Mouse (Mus musculus) neural tube, embryonic 15.5 days (tissue): ENCODE results near the gene Ehmt2. TPM values are rescaled to one million over a fixed set of nuclear protein-coding genes. Genes with fewer than 3 reads are reported as not detected.
A peak's percentile ranks its signal among the peaks of the same experiment; 100 is the strongest.

Experiments
- ATAC-seq: fragments of 200-750 bp; cut with Nextera tagmentation; 2 replicates; pipeline ENCODE4 v1.8.0; 2017; ENCODE audit warnings: mild to moderate bottlenecking, moderate TSS enrichment, moderate library complexity; ENCODE audit not compliant: low FRiP score
- H3K27ac ChIP-seq: fragments of 300-500 bp; sonication (generic); replicated peaks from 2 replicates; pipeline ENCODE4 v1.5.1; 2015; ENCODE audit warnings: mild to moderate bottlenecking, inconsistent platforms
- H3K27me3 ChIP-seq: fragments of 300-500 bp; sonication (generic); replicated peaks from 2 replicates; pipeline ENCODE4 v1.6.1; 2015; ENCODE audit warnings: inconsistent platforms
- H3K36me3 ChIP-seq: fragments of 300-500 bp; sonication (generic); 2 replicates; pipeline ENCODE4 v1.6.1; 2015; ENCODE audit warnings: inconsistent platforms
- H3K4me1 ChIP-seq: fragments of 300-500 bp; sonication (generic); 2 replicates; pipeline ENCODE4 v1.6.1; 2015; ENCODE audit warnings: inconsistent platforms
- H3K4me2 ChIP-seq: fragments of 300-500 bp; sonication (generic); 2 replicates; pipeline ENCODE4 v1.6.1; 2015; ENCODE audit warnings: inconsistent platforms, mild to moderate bottlenecking, moderate library complexity
- H3K4me3 ChIP-seq: fragments of 300-500 bp; sonication (generic); replicated peaks from 2 replicates; pipeline ENCODE4 v1.5.1; 2015; ENCODE audit warnings: mild to moderate bottlenecking, inconsistent platforms
- H3K9ac ChIP-seq: fragments of 300-500 bp; sonication (generic); replicated peaks from 2 replicates; pipeline ENCODE4 v1.6.1; 2015; ENCODE audit warnings: mild to moderate bottlenecking, inconsistent platforms
- H3K9me3 ChIP-seq: fragments of 300-500 bp; sonication (generic); replicated peaks from 2 replicates; pipeline ENCODE4 v1.6.1; 2016; ENCODE audit warnings: inconsistent platforms
- WGBS: fragments of 180-500 bp; shearing (Covaris S2); methylation state at CpG from one replicate; pipeline ENCODE4 v1.1.7; 2015; ENCODE audit warnings: mixed read lengths; 5-methylcytosine and 5-hydroxymethylcytosine counted together
- polyA plus RNA-seq: library from polyadenylated mRNA; unstranded; fragments of >200 nt; fragmentation: Nextera tagmentation; extraction: Ambion mirVana; gene quantifications from 2 replicates; pipeline ENCODE4 v1.2.1, GENCODE M21; 2015

The Ehmt2 gene
- polyA plus RNA-seq, 1 experiment from 2014 or later: 81.2 TPM

GRCm38 (mm10) chr17:34910982-34911381 is 12.7 kb downstream of the Ehmt2 start:
- H3K27ac ChIP-seq: no peak overlapping the region
- no peak overlapping the region for H3K9ac ChIP-seq
- H3K9me3 ChIP-seq: no peaks in the 10 kb centered on the region
- H3K36me3 ChIP-seq: peaks cover 78% of the 10 kb centered on the region
- no peak overlapping the region for H3K4me3 ChIP-seq
- 93% methylated on average over 10 of the region's 10 CpGs for WGBS
- no peak for ATAC-seq
- no peaks in the 10 kb centered on the region for H3K27me3 ChIP-seq
- no peak overlapping the region for H3K4me2 ChIP-seq
- no peaks in the 10 kb centered on the region for H3K4me1 ChIP-seq

- peak; percentile 26; the same call in 1 of the 2 replicates for ATAC-seq
- Histone ChIP-seq H3K27ac (no peak overlapping the region), H3K36me3 (peaks cover 69% of the 10 kb centered on the region), H3K27me3 (no peaks in the 10 kb centered on the region), H3K4me1 (no peaks in the 10 kb centered on the region), H3K9me3 (no peaks in the 10 kb centered on the region), H3K9ac (no peak overlapping the region), H3K4me2 (no peak overlapping the region), H3K4me3 (no peak overlapping the region)
- WGBS: 53% methylated on average over 5 of the region's 5 CpGs
Measured at GRCm38 (mm10) chr17:34911945-34912351, 13.7 kb downstream of the Ehmt2 start.

GRCm38 (mm10) chr17:34913930-34914665 is 15.8 kb downstream of the Ehmt2 start, which contains the start of gene Slc44a4:
Gene Slc44a4, plus strand, starts transcription at chr17:34914466.
- no peak within 1 kb of the TSS for H3K4me3 ChIP-seq
- no peak for ATAC-seq
- no peaks in the 10 kb centered on the region for H3K4me1 ChIP-seq
- peaks cover 47% of the 10 kb centered on the region for H3K36me3 ChIP-seq
- no peak within 1 kb of the TSS for H3K27ac ChIP-seq
- H3K9ac ChIP-seq: no peak within 1 kb of the TSS
- WGBS: 44% methylated on average over 18 of the region's 18 CpGs
- no peaks in the 10 kb centered on the region for H3K9me3 ChIP-seq
- H3K4me2 ChIP-seq: no peak within 1 kb of the TSS
- H3K27me3 ChIP-seq: no peaks in the 10 kb centered on the region

GRCm38 (mm10) chr17:34915410-34915831 is 17.2 kb downstream of the Ehmt2 start:
- no peak for ATAC-seq
- no peak overlapping the region for H3K27ac ChIP-seq

GRCm38 (mm10) chr17:34916316-34916715 is 18.0 kb downstream of the Ehmt2 start:
- no peaks in the 10 kb centered on the region for H3K9me3 ChIP-seq
- H3K4me1 ChIP-seq: no peaks in the 10 kb centered on the region
- no peak for ATAC-seq
- H3K4me2 ChIP-seq: no peak overlapping the region
- no peaks in the 10 kb centered on the region for H3K27me3 ChIP-seq
- H3K9ac ChIP-seq: no peak overlapping the region
- H3K36me3 ChIP-seq: peaks cover 25% of the 10 kb centered on the region
- no peak overlapping the region for H3K4me3 ChIP-seq
- WGBS: 86% methylated on average over 5 of the region's 5 CpGs
- no peak overlapping the region for H3K27ac ChIP-seq

More at GRCm38 (mm10) chr17:34915410-34915831, 17.2 kb downstream of the Ehmt2 start:
- Histone ChIP-seq H3K9ac (no peak overlapping the region), H3K27me3 (no peaks in the 10 kb centered on the region), H3K4me1 (no peaks in the 10 kb centered on the region), H3K9me3 (no peaks in the 10 kb centered on the region), H3K4me2 (no peak overlapping the region), H3K4me3 (no peak overlapping the region), H3K36me3 (peaks cover 34% of the 10 kb centered on the region)
- WGBS: 19% methylated on average over 11 of the region's 11 CpGs

- Histone ChIP-seq H3K36me3 (peaks cover 16% of the 10 kb centered on the region), H3K9ac (no peak overlapping the region), H3K27ac (no peak overlapping the region), H3K4me3 (no peak overlapping the region), H3K9me3 (no peaks in the 10 kb centered on the region), H3K4me1 (no peaks in the 10 kb centered on the region), H3K27me3 (no peaks in the 10 kb centered on the region), H3K4me2 (no peak overlapping the region)
- WGBS: 71% methylated on average over 9 of the region's 9 CpGs
- no peak for ATAC-seq
Measured at GRCm38 (mm10) chr17:34917188-34917587, 18.9 kb downstream of the Ehmt2 start.

GRCm38 (mm10) chr17:34922939-34923338 is 24.7 kb downstream of the Ehmt2 start:
- H3K27ac ChIP-seq: no peak overlapping the region
- H3K9ac ChIP-seq: no peak overlapping the region
- no peaks in the 10 kb centered on the region for H3K9me3 ChIP-seq
- no peak for ATAC-seq
- H3K4me2 ChIP-seq: no peak overlapping the region
- 52% methylated on average over 6 of the region's 6 CpGs for WGBS
- H3K36me3 ChIP-seq: no peaks in the 10 kb centered on the region
- H3K27me3 ChIP-seq: no peaks in the 10 kb centered on the region
- no peak overlapping the region for H3K4me3 ChIP-seq
- H3K4me1 ChIP-seq: no peaks in the 10 kb centered on the region

- 57% methylated on average over 5 of the region's 5 CpGs for WGBS
- Histone ChIP-seq H3K27ac (no peak overlapping the region), H3K4me3 (no peak overlapping the region), H3K27me3 (no peaks in the 10 kb centered on the region), H3K9ac (no peak overlapping the region), H3K4me2 (no peak overlapping the region), H3K4me1 (no peaks in the 10 kb centered on the region), H3K36me3 (no peaks in the 10 kb centered on the region), H3K9me3 (no peaks in the 10 kb centered on the region)
- ATAC-seq: no peak
Measured at GRCm38 (mm10) chr17:34924258-34924657, 26.0 kb downstream of the Ehmt2 start.

- Histone ChIP-seq H3K4me3 (no peak overlapping the region), H3K4me2 (no peak overlapping the region), H3K27me3 (no peaks in the 10 kb centered on the region), H3K36me3 (no peaks in the 10 kb centered on the region), H3K9ac (no peak overlapping the region), H3K4me1 (peaks cover 10% of the 10 kb centered on the region), H3K27ac (no peak overlapping the region), H3K9me3 (no peaks in the 10 kb centered on the region)
- 89% methylated on average over 18 of the region's 18 CpGs for WGBS
- ATAC-seq: no peak
Measured at GRCm38 (mm10) chr17:34927306-34928019, 29.2 kb downstream of the Ehmt2 start.

GRCm38 (mm10) chr17:34928841-34929240 is 30.6 kb downstream of the Ehmt2 start:
- no peaks in the 10 kb centered on the region for H3K27me3 ChIP-seq

GRCm38 (mm10) chr17:34931061-34931734 is 32.9 kb downstream of the Ehmt2 start, which contains the start of gene Neu1:
Gene Neu1, plus strand, starts transcription at chr17:34931253.
- WGBS: under 1% methylated on average over 38 of the region's 38 CpGs
- Histone ChIP-seq H3K36me3 (peaks cover 20% of the 10 kb centered on the region), H3K9me3 (no peaks in the 10 kb centered on the region), H3K4me2 (peak within 1 kb of the TSS; percentile 93), H3K4me1 (peaks cover 14% of the 10 kb centered on the region), H3K4me3 (peak within 1 kb of the TSS; percentile 83), H3K27me3 (no peaks in the 10 kb centered on the region), H3K9ac (peak within 1 kb of the TSS; percentile 91), H3K27ac (peak within 1 kb of the TSS; percentile 81)
- ATAC-seq: peak; percentile 98

More at GRCm38 (mm10) chr17:34928841-34929240, 30.6 kb downstream of the Ehmt2 start:
- no peak for ATAC-seq
- Histone ChIP-seq H3K9ac (no peak overlapping the region), H3K36me3 (no peaks in the 10 kb centered on the region; the same call in 1 of the 2 replicates), H3K4me3 (no peak overlapping the region), H3K9me3 (no peaks in the 10 kb centered on the region), H3K4me1 (peaks cover 12% of the 10 kb centered on the region), H3K4me2 (no peak overlapping the region), H3K27ac (no peak overlapping the region)
- 75% methylated on average over 4 of the region's 4 CpGs for WGBS
